Mouse (Mus musculus) liver, postnatal 0 days (tissue): Measurements from ENCODE around the gene Abcf1.
A peak's percentile ranks its signal among the peaks of the same experiment; 100 is the strongest.

Experiments used
- CTCF ChIP-seq: sonication (generic); IDR thresholded peaks from 2 replicates; pipeline ENCODE4 v1.5.1; 2016; ENCODE audit warnings: antibody characterized with exemption, low read depth
- EP300 ChIP-seq: IDR thresholded peaks from 2 replicates; pipeline ENCODE4 v1.6.1; 2016; ENCODE audit warnings: antibody characterized with exemption, low read depth, mild to moderate bottlenecking

DNA sequence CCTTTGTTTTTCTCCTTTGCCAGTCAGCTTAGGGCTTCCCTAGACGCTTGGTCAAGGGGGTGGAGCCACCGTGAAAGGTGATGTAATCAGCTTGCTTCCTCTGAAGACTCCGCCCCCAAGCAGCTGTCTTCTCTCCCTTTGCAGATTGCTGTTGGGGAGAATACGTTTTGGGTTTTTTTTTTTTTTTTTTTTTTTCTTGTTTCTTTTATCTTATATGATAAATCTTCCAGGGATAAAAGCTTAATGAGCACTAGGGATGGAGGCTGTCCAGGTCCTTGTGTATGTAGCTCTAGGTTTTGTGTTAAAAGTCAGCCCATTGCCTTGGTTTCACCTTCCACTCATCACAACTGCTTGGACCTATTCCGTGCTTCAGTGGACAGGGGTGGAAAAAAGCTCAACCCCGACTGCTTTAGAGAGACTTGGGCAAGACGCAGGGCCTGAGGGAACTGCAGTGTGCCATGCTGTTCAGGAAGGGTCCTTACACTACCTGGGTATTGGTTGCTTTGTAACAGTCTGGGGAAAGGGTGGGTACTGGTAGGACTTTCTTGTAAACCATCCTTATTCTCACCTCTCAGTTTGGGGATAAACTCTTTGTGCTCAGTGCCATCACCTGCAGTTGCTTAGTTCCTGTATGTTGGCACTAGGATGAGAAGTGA lies 50.4 kb downstream of the Abcf1 start:
- no peak for TF ChIP-seq CTCF
- peak; percentile 57; the same call in 1 of the 2 replicates for TF ChIP-seq EP300
